Mouse (Mus musculus) MEL (cell line): ENCODE measurements around the gene Focad. TPM values are rescaled to one million over a fixed set of nuclear protein-coding genes. Genes with fewer than 3 reads are reported as not detected.
A peak's percentile ranks its signal among the peaks of the same experiment; 100 is the strongest.

Experiments
- DNase-seq: peaks from one replicate; pipeline ENCODE4 v3.0.0; 2011; ENCODE audit warnings: low read depth, low spot score
- H3K27ac ChIP-seq: 2 replicates; pipeline ENCODE4 v1.5.1; 2012; ENCODE audit warnings: low read depth, mild to moderate bottlenecking, control low read depth, low read length, moderate library complexity; ENCODE audit not compliant: control insufficient read depth
- H3K27me3 ChIP-seq, 2 experiments: fragments of 150-350 bp in 1 of 2; sonication (generic) in 1 of 2; 2 replicates each; pipeline ENCODE4 v1.6.1; 2012; ENCODE audit warnings: low read length in 2 of 2, mild to moderate bottlenecking in 2 of 2, improper control_type of control experiment in 1 of 2, moderate library complexity in 1 of 2; ENCODE audit not compliant: insufficient read depth in 2 of 2, control insufficient read depth in 1 of 2
- H3K36me3 ChIP-seq, 2 experiments: 2 replicates each; pipeline ENCODE4 v1.6.1; 2012 to 2014; ENCODE audit warnings: low read length in 2 of 2, improper control_type of control experiment in 1 of 2, inconsistent platforms in 1 of 2, mild to moderate bottlenecking in 1 of 2; ENCODE audit not compliant: insufficient read depth in 2 of 2, control insufficient read depth in 1 of 2
- H3K4me1 ChIP-seq, 2 experiments: fragments of 150-350 bp in 1 of 2; sonication (generic) in 1 of 2; 2 replicates each; pipeline ENCODE4 v1.6.1; 2012; ENCODE audit warnings: low read length in 2 of 2, improper control_type of control experiment in 1 of 2, mild to moderate bottlenecking in 1 of 2; ENCODE audit not compliant: insufficient read depth in 2 of 2, control insufficient read depth in 1 of 2
- H3K4me3 ChIP-seq, 2 experiments: fragments of 150-350 bp in 1 of 2; sonication (generic) in 1 of 2; 2 replicates each; pipeline ENCODE4 v1.5.1; 2012; ENCODE audit warnings: low read depth in 2 of 2, low read length in 2 of 2, mild to moderate bottlenecking in 2 of 2, moderate library complexity in 2 of 2, control low read depth in 1 of 2, improper control_type of control experiment in 1 of 2; ENCODE audit not compliant: control insufficient read depth in 1 of 2, insufficient read depth in 1 of 2
- H3K79me2 ChIP-seq: 2 replicates; pipeline ENCODE4 v1.6.1; 2012; ENCODE audit warnings: mild to moderate bottlenecking, low read length, moderate library complexity; ENCODE audit not compliant: control insufficient read depth, poor library complexity, insufficient read depth
- H3K9ac ChIP-seq: 2 replicates; pipeline ENCODE4 v1.6.1; 2012; ENCODE audit warnings: low read depth, mild to moderate bottlenecking, control low read depth, low read length, moderate library complexity; ENCODE audit not compliant: control insufficient read depth, poor library complexity, severe bottlenecking
- H3K9me3 ChIP-seq: fragments of 150-350 bp; sonication (generic); replicated peaks from 2 replicates; pipeline ENCODE4 v1.6.1; 2012; ENCODE audit warnings: mild to moderate bottlenecking, low read length, improper control_type of control experiment, moderate library complexity; ENCODE audit not compliant: insufficient read depth
- CHD1 ChIP-seq: IDR thresholded peaks from 2 replicates; pipeline ENCODE4 v1.6.1; 2012; ENCODE audit warnings: low read depth, mild to moderate bottlenecking, inconsistent platforms, low read length, improper control_type of control experiment
- E2F4 ChIP-seq: IDR thresholded peaks from 2 replicates; pipeline ENCODE4 v1.6.1; 2011; ENCODE audit warnings: low read depth, low read length, improper control_type of control experiment, borderline replicate concordance
- ETS1 ChIP-seq: IDR thresholded peaks from 2 replicates; pipeline ENCODE4 v1.6.1; 2012; ENCODE audit warnings: low read depth, mild to moderate bottlenecking, inconsistent platforms, low read length, improper control_type of control experiment, moderate library complexity
- GATA1 ChIP-seq: IDR thresholded peaks from 2 replicates; pipeline ENCODE4 v1.6.1; 2011; ENCODE audit warnings: low read depth, low read length, improper control_type of control experiment
- KAT2A ChIP-seq: conservative IDR thresholded peaks from 2 replicates; pipeline ENCODE4 v1.6.1; 2012; ENCODE audit warnings: low read depth, low read length, improper control_type of control experiment, inconsistent platforms
- MAFK ChIP-seq: IDR thresholded peaks from 2 replicates; pipeline ENCODE4 v1.6.1; 2011; ENCODE audit warnings: low read depth, mild to moderate bottlenecking, low read length, improper control_type of control experiment, borderline replicate concordance
- MAX ChIP-seq: IDR thresholded peaks from 2 replicates; pipeline ENCODE4 v1.6.1; 2011; ENCODE audit warnings: low read length, improper control_type of control experiment
- MEF2A ChIP-seq: IDR thresholded peaks from 2 replicates; pipeline ENCODE4 v1.6.1; 2014; ENCODE audit warnings: low read depth, mild to moderate bottlenecking, inconsistent platforms, low read length, improper control_type of control experiment; ENCODE audit not compliant: poor library complexity, insufficient replicate concordance, severe bottlenecking; ENCODE audit errors: extremely low read depth
- MXI1 ChIP-seq: IDR thresholded peaks from 2 replicates; pipeline ENCODE4 v1.6.1; 2011; ENCODE audit warnings: mild to moderate bottlenecking, low read depth, low read length, improper control_type of control experiment
- MYC ChIP-seq: IDR thresholded peaks from 2 replicates; pipeline ENCODE4 v1.6.1; 2011; ENCODE audit warnings: low read depth, mild to moderate bottlenecking, low read length, improper control_type of control experiment, moderate library complexity
- NELFE ChIP-seq: IDR thresholded peaks from 2 replicates; pipeline ENCODE4 v1.6.1; 2011; ENCODE audit warnings: low read depth, low read length, improper control_type of control experiment
- POLR2A ChIP-seq, 2 experiments: IDR thresholded peaks; 2 replicates each; pipeline ENCODE4 v1.6.1; 2011 to 2012; ENCODE audit warnings: low read length in 2 of 2, mild to moderate bottlenecking in 2 of 2, control low read depth in 1 of 2, improper control_type of control experiment in 1 of 2, low read depth in 1 of 2, moderate library complexity in 1 of 2; ENCODE audit not compliant: control insufficient read depth in 1 of 2, insufficient read depth in 1 of 2, poor library complexity in 1 of 2
- POLR2AphosphoS2 ChIP-seq: IDR thresholded peaks from 2 replicates; pipeline ENCODE4 v1.6.1; 2011; ENCODE audit warnings: low read length, improper control_type of control experiment
- POLR2AphosphoS5 ChIP-seq: IDR thresholded peaks from 2 replicates; pipeline ENCODE4 v1.6.1; 2012; ENCODE audit warnings: low read depth, borderline replicate concordance, mild to moderate bottlenecking, inconsistent platforms, low read length, moderate library complexity, mixed read lengths
- ZC3H11A ChIP-seq: IDR thresholded peaks from 2 replicates; pipeline ENCODE4 v1.6.1; 2012; ENCODE audit warnings: low read depth, mild to moderate bottlenecking, inconsistent platforms, low read length, improper control_type of control experiment
- ZKSCAN1 ChIP-seq: IDR thresholded peaks from 2 replicates; pipeline ENCODE4 v1.6.1; 2012; ENCODE audit warnings: low read depth, mild to moderate bottlenecking, inconsistent platforms, low read length, improper control_type of control experiment, moderate library complexity
- ZMIZ1 ChIP-seq: IDR thresholded peaks from 2 replicates; pipeline ENCODE4 v1.6.1; 2012; ENCODE audit warnings: low read depth, mild to moderate bottlenecking, inconsistent platforms, low read length, improper control_type of control experiment, moderate library complexity
- polyA plus RNA-seq, 2 experiments: library from polyadenylated mRNA; stranded (reverse) in 1 of 2; unstranded in 1 of 2; fragments of >175 nt in 1 of 2; fragments of >200 nt in 1 of 2; gene quantifications; 2 replicates each; pipeline versions ENCODE4 v1.2.1 to v1.2.4; 2012; ENCODE audit warnings: low replicate concordance in 2 of 2, low read depth in 1 of 2; ENCODE audit not compliant: insufficient read length in 2 of 2, insufficient read depth in 1 of 2, missing spikeins in 1 of 2
- total RNA-seq: library from RNA; depleted of rRNA; stranded (reverse); fragments of 300-350 nt; gene quantifications from 2 replicates; pipeline ENCODE4 v1.2.3, GENCODE M21; 2012

The Focad gene
- total and polyA plus RNA-seq, 3 experiments, result 17.8 to 19.7 TPM; not detected in 1

- TF ChIP-seq POLR2AphosphoS5, result peak; percentile 83
- peak; percentile 55 for TF ChIP-seq MAX
- no peak for TF ChIP-seq ZKSCAN1
These were observed at the start of gene Focad (continued) for GRCm38 (mm10) chr4:88094062-88094767.

GRCm38 (mm10) chr4:88045151-88045550, 49.3 kb upstream of the Focad start:
- Histone ChIP-seq H3K4me3 (no peak overlapping the region), H3K9ac (no peak overlapping the region), H3K9me3 (no peaks in the 10 kb centered on the region), H3K36me3 (no peaks in the 10 kb centered on the region), H3K27me3 (no peaks in the 10 kb centered on the region), H3K4me1 (no peaks in the 10 kb centered on the region), H3K79me2 (no peaks in the 10 kb centered on the region), H3K27ac (no peak overlapping the region)
- DNase-seq, result no peak
- no peak for TF ChIP-seq POLR2AphosphoS5
- no peak for TF ChIP-seq NELFE
- TF ChIP-seq MAX, result no peak
- TF ChIP-seq MEF2A, result no peak
- TF ChIP-seq MAFK, result no peak
- no peak for TF ChIP-seq ZC3H11A

GRCm38 (mm10) chr4:88046280-88046679, 48.1 kb upstream of the Focad start:
- H3K4me1 ChIP-seq, result no peaks in the 10 kb centered on the region
- no peak for DNase-seq
- H3K9ac ChIP-seq, result no peak overlapping the region
- H3K79me2 ChIP-seq, result no peaks in the 10 kb centered on the region
- H3K4me3 ChIP-seq, result no peak overlapping the region
- TF ChIP-seq CHD1 (no peak), MYC (no peak), MXI1 (no peak), POLR2AphosphoS2 (no peak), ZKSCAN1 (no peak), GATA1 (no peak), MEF2A (no peak), KAT2A (no peak), POLR2A (IDR thresholded peaks at IDR 0.05; ENCODE audit: control insufficient read depth in 1 of 2, insufficient read depth in 1 of 2, low read depth in 1 of 2, low read length in 2 of 2, poor library complexity in 1 of 2) (no peak), E2F4 (no peak), MAX (no peak), ZMIZ1 (no peak), ETS1 (no peak)
- no peaks in the 10 kb centered on the region for H3K9me3 ChIP-seq
- H3K36me3 ChIP-seq, result no peaks in the 10 kb centered on the region
- H3K27me3 ChIP-seq, result no peaks in the 10 kb centered on the region
- H3K27ac ChIP-seq, result no peak overlapping the region
